Mouse (Mus musculus): ENCODE measurements at regions not wholly inside any gene's neighbourhood (a gene's known extent, or its start where the extent isn't known, plus 50 kb on each side); places are given as distances from the start of the nearest gene placed in this dataset.
"Not testable (repeated sequence)": the region's sequence is repeated elsewhere in the genome, so short reads cannot be mapped to it uniquely, and the experiment has no call there.

DNA sequence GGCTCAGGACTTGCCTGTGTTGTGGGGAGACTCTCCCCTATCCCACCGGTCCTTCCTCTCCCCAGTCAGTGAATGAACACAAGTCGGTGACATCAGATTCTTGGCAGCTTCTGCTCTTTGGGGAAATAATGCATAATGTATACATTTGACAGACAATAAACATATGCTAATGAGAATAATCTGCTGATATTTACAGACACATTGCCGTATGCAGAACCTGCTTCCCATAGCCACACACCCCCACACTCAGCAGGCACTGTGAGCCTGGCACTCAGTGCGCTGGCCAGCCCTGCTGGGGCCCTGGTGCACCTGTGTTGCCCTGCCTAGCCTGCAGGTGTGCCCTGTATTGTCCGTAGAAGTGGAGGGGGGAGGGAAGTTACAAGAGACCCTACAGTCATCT lies 215.5 kb downstream of the Matn1 start:
- DNase-seq (ENCODE audit: low spot score in 2 of 2): no peak

DNA sequence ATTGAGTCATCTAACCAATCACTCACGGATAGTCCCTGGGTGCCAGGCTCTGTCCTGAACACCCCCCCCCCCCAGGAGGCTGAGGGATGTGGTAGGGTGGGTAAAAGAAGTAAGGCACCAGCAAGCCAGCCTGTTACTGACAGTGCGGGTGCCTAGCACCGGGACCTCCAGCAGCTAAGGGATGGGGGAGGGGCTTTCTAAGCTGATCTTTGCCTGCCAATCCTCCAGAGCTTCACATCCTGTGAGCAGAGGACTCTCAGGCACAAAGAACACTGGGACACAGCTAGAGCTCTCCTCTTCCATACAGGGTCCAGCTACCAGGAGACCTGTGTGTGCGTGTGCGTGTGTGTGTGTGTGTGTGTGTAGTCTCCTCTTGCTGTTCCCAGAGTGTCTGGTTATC lies 215.9 kb downstream of the Matn1 start:
- no peak for DNase-seq (ENCODE audit: low spot score in 2 of 2)

DNA sequence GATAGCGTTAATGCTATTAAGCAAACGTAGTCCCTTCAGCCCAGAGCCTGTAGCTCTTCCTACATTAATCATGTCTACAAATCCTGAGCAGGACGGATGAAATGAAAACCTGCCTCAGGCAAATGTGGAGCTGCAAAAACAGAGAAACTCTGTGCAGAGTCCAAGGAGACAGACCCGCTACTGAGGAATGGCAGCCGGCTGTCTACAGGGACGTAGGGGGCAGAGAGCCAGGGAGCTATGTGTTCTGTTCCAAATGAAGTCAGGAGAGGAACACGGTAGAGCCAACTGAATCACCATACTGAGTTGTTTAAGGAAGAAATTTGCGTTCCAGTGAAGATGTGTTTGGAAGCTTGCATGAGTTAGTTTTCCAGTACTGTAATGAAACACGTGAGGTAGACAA lies 217.3 kb downstream of the Matn1 start:
- DNase-seq (ENCODE audit: low spot score in 2 of 2): no peak

DNA sequence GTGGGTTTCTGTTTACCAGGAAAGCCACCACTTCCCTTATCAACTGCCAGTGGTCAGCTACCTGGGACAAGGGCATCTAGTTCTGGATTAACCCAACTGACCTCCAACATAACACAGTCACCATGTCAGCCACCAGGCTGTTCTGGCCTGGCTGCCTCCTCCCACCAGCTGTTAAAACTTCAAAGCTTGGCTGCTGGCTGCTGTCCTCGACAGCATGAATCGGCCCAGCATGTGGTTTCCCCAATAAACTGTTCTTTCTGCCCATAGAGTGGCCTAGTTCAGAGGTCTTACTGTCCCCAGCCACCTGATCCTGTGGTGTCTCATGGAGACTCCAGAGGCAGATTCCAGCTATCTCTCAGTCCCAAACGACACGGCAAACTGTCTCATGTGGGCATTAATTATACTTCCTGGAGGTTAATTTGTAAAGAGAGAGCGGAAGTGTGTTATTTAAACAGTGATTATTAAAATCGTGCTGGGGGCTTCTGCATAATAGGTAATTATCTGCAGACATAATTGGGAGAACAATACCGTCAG lies 219.7 kb downstream of the Matn1 start:
- DNase-seq (ENCODE audit: low spot score in 2 of 2): no peak

DNA sequence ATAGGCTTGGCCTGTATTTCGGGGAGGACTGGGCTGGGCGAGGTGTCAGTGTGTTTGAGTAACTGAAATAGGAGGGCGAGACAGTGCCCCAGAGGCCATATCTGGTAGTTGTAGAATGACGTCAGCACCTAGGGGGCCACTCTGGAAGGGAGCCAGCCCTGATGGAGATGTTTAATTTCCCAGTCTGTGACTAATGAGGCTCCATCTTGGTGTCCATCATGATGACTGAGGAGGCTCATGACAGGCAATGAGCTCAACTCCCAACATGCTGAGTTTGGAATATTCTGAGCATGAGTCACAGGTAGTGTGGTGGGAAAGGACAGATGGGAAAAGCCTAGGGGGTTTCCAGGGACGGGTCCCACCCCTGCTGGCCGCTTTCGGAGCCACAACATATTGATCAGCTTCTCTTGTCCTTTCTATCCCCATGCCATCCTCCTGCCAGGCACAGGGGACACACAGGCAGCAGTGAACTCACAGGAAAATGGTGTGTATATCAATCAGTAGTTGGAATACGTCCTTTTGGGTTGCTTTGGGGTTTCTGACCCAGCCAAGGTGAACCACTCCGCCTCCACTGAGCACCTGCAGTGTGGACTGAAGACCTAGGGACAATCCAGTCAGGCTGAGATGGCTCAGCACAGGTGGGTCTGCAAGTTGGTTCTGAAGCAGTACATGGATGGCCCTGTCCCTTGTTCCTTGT lies 222.5 kb downstream of the Matn1 start:
- no peak for DNase-seq (ENCODE audit: low spot score in 2 of 2)

DNA sequence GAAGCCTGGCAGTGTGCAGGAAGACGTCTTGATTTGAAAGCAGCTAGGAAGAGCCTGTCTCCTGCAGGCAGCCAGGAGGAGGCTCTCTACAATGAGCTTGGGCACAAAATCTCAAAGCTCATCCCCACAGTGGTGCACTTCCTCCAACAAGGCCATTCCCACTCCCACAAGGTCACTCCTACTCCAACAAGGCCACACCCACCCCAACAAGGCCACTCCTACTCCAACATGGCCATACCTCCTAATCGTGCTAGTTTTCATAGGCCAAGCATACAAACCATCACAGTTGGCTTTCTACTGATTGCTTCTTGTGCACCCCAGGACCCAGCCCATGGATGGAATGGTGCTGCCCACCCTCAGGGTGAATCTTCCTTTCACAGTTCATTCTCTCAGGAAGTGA lies 223.7 kb downstream of the Matn1 start:
- DNase-seq (ENCODE audit: low spot score in 2 of 2): no peak

DNA sequence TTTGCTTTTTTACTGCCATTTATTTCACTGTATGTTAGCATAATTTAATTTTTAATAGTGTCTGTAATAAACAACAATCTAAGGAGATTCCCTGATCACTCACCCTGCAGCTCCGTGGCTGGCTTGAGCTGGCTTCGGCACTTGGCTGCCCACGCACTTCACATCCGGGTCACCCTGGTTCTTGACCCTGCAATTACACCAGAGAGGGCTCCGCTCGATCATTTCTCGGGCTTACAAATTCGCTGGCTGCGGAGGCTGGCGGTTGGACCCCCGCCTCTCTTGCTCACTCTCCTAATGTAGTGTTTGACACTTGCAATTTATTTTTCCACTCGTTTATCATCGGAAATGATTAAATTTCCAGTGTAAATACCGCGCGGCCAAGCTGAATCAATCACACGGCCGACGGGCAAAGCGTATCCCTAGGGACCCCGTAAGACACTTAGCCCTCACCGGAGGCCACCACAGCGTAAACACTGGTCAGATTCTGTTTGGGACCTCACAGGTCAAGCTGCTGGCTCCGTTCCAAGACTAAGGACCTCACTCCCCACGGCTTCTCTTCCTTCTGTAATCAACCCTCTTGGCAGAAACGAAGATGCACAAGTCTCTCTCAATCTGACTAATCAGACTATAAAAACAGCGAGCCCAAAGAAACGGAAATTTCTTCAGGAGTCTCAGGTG lies 229.7 kb downstream of the Matn1 start:
- DNase-seq (ENCODE audit: low spot score in 2 of 2): no peak

DNA sequence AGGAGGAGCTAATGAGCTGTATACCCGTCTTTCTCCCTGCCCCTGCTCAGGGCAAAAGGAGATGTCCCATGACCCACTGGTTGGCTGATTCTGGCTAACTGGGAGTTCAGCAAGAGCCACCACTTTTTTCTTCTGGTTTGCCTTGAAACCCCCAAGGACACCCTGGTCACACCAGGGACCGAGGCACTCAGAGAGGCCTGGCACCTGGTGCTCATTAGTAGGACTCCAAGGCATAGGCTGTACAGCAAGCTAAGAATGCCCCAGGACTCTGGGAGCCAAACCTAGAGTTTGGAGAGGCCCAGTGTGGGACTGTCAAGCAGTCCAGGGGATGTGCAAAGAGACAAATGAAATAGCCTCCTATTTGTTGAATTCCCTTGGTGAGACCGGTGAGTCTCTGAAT lies 232.5 kb downstream of the Matn1 start:
- DNase-seq (ENCODE audit: low spot score in 2 of 2): no peak

DNA sequence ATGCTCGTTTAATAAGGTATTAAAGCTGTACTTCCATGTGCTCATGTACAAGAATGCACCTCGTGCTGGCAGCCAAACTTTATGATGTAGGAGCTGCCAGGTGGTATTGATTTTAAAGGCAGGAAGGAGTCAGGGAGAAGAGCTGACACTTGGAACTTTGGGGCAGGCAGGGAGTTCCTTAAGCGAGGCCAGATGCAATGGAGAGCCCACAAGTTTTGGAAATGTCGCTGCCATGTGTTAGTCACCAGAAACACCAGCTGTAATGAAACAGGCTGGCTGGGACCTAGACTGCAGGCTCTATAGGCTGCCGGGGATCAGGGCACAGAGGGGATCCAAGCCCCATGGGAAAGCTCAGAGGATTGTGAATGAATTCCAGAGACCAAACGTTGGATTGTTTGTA lies 233.7 kb downstream of the Matn1 start:
- no peak for DNase-seq (ENCODE audit: low spot score in 2 of 2)

DNA sequence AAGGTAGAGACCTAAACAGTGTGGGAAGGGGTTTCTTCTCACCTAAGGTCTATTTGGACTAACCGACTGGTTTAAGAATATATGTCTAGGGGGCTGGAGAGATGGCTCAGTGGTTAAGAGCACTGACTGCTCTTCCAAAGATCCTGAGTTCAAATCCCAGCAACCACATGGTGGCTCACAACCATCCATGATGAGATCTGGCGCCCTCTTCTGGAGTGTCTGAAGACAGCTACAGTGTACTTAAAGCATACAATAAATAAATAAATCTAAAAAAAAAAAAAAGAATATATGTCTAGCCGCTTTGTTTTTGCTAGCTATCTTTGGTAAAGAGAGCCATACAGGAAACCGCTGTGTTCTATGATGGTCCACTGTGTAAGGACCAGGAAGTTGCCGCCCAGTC lies 234.5 kb downstream of the Matn1 start:
- not testable (repeated sequence) for DNase-seq (ENCODE audit: low spot score in 2 of 2)

DNA sequence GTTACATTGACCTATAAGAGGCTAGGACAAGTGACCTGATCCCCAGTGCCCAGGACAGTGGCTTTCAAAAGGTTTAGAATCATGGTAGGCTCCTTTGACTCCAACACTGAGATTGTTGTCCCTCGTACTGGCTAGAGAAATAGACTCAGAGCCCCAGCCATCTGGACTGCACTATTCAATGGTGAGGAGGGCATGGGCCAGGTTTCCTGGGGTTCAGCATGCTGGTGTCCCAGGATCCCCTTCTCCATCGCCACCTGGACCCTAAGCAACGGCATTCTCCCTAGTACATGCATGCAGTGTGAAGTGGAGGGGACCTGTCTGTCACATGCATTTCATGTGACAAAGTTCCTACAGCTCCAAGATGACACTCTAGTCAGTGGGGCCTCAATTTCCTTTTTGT lies 243.9 kb downstream of the Matn1 start:
- no peak for DNase-seq (ENCODE audit: low spot score in 2 of 2)

DNA sequence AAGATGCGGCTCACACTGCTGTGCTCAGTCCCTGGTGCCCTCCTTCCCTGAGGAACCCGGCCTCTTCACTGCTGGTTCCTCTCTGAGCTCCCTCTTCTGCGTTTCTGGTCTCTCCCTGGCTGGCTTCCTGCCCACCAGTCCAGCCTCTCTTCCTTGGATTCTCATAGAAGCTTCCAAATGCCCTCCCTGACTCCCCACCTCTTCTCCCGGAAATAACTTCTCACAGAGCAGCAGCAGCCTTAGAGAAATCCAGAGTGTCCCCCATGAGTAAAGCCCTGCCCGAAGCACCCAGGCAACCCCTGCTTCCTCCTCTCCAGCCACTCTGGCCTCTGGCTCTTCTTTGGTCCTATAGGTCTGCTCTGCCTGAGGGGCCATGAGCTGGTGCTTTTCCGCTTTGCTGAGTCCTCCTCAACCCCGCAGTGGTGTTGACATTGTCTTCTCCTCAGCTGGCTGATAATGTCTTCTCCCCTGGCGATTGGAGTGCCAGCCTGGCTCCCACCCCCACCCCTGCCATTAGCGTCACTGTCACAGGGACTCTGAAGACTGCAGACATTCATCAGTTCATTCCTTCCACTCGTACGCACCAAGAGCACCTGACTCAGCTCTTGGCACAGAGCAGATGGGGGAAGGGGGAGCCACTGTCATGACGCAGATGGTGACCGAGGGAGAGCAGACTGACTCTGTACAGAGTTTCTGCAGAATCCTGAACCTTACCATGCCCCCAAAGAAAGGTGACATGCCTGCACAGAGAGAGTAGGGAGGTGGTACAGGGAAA lies 247.1 kb downstream of the Matn1 start:
- no peak for DNase-seq (ENCODE audit: low spot score in 2 of 2)

DNA sequence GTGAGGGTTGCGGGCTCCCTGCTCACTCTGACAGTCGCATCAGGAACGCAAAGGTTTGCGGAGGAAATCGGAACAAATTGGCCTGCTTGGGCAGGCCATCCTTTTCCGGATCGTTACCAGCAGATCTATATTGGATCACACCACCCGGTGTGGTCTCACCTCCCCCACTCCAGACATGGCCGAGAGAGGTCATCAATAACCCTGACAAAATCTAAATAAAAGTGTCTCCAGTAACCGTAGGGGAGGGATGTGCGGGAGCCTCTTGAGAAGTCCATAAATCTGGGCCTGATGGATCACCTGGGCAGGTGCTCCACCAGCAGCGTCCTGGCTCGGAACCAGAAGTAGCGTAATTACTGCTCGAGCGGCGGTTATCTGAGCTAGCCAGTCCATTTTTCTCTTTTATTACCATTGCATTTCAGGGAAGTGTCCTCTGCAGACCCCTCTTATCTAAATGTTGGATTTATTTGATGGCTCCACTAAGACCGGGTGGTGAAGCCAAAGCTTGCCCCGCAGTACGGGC lies 249.8 kb downstream of the Matn1 start:
- no peak for DNase-seq (ENCODE audit: low spot score in 2 of 2)

DNA sequence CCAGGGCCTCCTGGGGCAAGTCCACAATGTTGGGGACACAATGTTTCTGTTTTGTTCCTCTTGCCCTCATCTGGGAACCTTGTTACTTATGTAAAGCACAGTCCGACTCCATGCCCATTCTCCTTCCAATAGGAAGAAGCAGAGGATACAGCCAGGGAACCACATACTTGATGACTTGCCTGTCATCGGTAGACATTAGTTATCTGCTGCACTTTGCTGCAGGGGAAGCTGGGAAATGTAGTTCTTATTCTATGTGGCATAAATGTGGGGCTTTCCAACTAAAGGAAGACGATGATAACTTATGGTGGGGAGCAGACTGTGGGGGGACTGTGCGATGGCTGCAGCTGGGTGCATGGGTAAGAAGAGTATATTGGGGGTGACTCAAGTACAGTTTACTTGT lies 252.0 kb downstream of the Matn1 start:
- DNase-seq (ENCODE audit: low spot score in 2 of 2): no peak

DNA sequence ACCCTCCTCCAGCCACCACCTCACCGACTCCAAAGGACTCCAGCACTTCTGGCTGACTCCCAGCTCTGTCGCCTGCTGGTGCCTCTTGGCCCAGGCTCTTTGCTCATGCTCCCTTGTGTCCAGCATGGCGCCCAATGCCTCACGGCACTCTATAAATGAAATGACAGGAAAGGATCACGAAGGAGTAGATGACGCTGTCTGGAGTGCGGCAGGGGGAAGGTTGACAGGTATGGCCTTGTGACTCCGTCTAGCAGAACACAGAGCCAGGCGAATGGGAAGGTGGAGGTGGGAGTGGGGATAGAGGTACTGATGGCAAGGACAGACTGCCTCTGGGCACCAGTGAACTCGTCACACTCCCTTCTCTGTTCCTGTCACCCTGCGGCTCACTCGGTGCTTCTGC lies 259.5 kb downstream of the Matn1 start:
- DNase-seq (ENCODE audit: low spot score in 2 of 2): no peak

DNA sequence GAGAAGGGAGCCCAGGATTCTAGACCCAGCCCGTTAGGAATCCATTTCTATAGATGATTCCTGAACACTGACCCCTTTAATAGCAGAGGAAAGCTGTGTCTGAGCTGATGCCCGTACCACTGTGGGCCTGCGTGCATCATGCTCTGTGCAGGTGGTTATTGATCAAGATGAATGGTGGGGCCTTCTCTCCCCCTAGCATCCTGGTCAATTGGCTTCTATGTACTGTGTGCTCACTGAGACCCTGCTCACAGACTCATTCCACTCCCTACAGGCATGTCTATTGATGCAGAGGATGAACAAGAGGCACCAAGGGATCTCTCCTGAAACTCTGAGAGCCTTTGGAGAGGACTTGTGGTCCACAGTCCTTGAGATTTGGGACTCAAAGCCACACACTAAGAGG lies 260.5 kb downstream of the Matn1 start:
- DNase-seq (ENCODE audit: low spot score in 2 of 2): no peak

DNA sequence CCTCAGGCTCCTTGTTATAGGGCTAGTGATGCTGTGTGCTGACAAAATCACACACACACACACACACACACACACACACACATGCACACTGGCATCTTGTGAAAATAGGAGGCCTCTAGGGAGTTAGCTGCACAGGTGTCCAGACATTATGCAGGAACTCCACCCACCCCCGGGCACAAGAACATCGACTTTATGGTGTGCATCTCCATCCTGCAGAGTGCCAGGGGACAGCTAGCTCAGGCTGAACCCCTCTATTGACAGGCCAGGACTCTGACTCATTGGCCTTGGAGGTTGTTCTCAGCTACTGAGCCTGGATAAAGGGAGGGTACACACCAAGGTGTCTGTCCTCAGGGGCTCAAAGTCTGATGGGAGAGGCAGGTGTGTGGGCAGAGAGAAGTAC lies 260.9 kb downstream of the Matn1 start:
- DNase-seq (ENCODE audit: low spot score in 2 of 2): no peak

DNA sequence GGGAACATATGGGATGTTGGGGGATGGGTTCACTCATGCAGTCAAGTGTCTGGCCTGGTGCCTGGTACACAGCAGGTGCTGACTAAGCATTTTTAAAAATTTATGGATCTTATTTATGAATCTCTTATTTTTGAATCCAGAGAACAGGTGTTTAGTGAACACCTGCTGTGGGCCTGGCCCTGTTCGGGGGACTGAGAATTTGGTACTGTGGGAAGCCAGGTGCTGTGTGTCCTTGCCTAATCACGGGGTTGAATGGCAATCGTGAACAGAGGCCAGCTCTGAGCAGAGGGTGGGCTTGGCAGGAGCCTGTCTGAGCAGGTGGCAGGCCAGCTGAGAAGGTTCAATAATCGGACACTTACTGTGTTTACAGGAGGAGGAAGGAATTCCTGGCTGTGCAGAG lies 261.5 kb downstream of the Matn1 start:
- no peak for DNase-seq (ENCODE audit: low spot score in 2 of 2)

DNA sequence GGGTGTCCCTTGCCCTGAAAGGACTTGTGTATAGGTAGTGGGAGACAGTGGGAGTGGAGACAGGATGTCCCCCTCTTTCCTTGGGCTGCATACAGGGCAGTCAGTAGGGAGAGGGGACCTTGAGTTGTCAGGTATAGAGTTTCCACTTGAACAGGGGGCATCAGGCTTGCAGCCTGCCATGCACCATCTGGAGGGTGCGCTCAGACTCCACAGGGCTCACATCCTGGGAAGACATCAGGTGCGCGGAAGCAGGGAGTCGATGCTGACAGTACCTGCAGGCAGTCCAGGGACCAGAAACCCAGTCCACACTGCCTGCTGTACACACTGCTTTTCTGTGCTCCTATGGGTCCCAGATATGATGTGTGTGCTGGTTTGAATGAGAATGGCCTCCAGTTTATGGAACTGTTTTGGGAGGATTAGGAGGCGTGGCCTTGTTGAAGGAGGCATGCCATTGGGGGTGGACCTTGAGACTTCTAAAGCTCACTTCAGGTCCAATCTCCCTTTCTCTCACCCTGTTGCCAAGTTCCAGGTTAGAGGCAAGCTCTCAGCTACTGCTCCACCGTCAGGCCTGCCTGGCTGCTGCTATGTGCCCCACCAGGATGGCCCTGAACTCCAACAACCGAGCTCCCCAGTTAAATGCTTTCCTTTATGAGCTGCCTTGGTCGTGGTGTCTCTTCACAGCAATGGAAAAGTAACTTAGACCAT lies 262.1 kb downstream of the Matn1 start:
- DNase-seq (ENCODE audit: low spot score in 2 of 2): no peak

DNA sequence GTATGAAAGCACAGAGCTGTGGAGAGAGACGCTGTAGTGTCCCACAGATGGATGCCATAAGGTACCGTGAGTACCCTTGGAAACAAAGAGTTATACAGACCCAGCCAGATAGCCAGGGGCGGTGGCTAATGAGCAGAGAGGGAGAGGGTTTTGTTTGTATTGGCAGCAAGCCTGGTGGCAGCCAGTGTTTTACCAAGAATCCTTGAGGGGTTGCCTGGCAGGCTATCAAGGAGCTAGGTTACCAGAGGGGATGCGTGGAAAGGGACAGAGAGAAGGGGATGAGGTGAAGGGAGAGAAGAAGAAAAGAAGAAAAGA lies 262.7 kb downstream of the Matn1 start:
- DNase-seq (ENCODE audit: low spot score in 2 of 2): no peak

DNA sequence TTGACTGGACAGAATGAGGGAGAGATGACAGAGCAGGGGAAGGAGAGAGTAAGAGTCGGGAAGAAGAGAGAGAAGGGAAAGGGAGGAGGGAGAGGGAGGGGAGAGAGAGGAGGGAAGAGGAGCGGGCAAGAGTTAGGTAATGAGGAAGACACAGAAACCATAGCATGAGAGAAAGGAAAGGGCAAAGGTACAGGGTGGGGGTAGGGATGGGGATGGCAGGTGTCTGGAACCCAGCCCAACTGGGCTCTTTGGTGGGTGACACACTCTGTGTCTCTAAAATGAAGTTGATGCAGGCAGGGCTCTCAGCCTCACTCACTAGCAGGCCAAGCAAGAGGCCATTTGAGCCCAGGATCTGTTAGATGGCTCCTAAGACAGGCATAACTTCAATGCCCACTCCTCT lies 263.1 kb downstream of the Matn1 start:
- DNase-seq (ENCODE audit: low spot score in 2 of 2): no peak

DNA sequence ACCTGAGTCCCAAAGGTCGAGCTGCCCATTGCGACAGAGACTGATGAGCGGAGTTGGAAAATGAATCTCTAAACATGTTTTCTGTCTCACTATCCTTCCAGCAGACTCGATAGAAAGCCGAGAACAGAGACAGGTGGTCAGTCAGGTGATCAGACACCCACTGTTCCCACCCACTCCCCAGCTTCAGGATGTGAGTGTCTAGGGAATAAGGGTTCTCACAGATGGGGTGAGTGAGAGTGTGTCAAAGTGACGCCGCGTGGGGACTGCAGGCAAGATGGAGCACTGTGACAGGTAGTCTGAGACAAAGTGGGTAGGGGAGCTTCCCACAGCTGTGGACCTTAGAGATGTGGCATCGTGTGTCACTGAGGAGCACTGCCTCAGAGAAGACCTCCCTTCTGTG lies 264.0 kb downstream of the Matn1 start:
- no peak for DNase-seq (ENCODE audit: low spot score in 2 of 2)
